Mouse (Mus musculus): Measurements from ENCODE around the gene Wnt10b.

The Wnt10b gene

DNA sequence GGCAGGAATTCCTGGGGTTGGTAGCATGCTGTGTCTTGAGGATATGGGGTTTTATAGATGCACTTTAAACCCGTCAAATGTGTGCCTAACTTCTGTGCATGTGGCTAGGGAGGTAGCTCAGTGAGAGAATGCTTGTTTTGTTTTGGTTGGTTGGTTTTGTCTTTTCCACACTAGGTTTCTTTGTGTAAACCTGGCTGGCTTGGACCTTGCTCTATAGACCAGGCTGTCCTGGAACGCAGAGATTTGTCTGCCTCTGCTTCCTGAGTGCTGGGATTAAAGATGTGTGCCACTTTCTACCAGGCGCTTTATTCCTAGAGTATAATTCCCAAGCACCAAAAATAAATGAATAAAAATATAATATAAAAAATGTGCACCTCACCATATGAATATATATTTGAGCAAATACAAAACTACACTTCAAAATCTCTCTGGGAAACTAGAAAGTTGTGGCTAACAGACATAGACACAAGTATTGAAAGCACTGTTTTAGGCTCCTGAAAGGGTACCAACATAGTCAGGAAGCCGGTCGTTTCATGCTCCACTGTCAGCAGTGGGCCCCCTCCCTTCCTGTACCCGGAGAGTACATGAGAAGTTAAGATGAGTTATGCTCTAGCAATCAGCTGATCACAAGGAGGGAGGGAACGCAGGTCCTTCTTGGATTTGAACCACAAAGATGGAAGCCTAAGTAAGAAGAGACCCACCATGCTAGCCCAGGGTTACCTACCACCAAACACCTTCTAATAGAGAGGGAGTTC is 48.0 kb downstream of the Wnt10b start:
- no peak for DNase-seq (ENCODE audit: low read depth, low spot score)

- DNase-seq (ENCODE audit: low read depth, low spot score), result no peak
Measured at GRCm38 (mm10) chr15:98728366-98728765, 49.6 kb downstream of the Wnt10b start.

DNA sequence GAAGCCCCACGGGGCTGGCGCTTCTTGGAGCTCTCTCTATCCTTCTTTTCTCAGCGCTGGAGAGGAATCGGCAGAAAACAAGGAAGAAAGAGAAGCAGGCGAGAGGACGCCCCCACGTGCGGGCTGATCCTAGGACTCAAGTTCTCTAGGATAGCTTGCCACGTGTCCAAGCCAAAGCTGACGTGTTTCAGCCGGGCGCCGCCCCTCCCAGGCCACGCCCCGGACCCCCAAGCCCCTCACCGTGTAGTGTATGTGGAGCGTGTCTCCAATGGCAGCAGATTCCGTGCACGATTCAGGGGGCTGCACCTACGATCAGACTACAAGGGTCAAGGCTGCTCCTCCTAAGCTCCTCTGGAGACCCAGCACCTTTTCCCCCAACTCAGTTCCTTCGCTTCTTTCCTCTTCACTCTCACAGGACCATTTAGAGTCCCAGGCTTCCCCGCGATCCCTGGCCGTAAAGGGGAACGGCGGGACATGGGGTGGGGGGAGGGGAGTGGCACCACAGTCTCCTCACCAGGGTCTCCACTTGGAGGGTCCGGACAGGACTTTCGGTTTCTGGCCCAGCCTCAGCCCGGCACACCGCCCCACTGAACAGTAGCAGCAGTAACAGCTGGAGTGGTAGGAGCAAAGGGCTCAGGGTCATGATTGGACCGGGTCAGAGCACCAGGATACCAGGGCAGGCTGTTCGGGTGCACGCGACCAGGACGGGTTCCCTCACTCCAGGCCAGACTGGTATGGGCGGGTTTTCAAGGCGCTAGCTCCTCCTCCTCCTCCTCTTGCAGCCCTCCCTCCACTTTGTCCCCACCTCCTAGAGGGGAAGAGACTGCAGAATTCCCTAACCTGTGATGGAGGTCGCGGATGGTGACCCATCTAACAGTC is 50.3 kb downstream of the Wnt10b start, which contains the start of gene Fkbp11:
Fkbp11 (minus strand) TSS at position 756 of the 879 bp plus-strand sequence.
- DNase-seq (ENCODE audit: low read depth, low spot score), result peak; percentile 91

DNA sequence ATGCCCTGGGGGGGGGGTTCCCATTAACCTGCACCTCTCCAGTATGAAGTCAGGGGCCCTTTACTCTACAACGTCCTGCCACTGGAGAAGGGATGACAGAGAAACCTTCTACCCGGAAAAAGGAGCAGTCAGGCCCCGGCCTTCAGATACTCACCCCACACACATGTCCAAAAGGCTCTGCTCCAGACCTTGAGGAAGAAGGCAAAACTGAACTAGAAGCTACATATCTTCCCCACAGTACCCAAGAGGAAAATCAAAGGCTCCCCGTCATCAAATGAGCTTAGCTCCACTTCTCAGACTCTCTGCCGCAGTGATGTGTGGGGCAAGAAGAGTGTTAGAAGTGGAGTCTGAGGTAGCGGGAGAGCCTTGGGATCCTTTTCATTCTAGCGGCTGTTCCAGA is 51.2 kb downstream of the Wnt10b start:
- no peak for DNase-seq (ENCODE audit: low read depth, low spot score)

DNA sequence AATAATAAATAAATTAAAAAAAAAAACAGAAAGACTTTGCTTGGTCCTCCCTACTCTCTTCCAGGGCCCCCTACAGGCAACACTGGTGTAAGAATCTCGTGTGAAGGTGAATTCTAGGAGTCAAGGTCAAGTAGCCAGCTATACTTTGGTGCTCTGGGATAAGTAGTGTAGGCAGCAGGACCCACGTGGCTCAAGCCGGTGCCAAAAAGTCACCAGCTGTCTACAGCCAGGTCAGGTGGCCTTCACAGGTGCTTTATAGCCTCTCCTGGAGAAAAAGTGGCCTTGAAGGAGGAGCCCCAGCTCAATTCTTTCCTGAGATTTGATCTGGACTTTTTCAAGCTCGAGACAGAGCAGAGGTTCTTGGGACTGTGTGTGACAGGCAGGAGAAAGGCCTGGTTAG is 51.9 kb downstream of the Wnt10b start:
- peak; percentile 47 for DNase-seq (ENCODE audit: low read depth, low spot score)

DNA sequence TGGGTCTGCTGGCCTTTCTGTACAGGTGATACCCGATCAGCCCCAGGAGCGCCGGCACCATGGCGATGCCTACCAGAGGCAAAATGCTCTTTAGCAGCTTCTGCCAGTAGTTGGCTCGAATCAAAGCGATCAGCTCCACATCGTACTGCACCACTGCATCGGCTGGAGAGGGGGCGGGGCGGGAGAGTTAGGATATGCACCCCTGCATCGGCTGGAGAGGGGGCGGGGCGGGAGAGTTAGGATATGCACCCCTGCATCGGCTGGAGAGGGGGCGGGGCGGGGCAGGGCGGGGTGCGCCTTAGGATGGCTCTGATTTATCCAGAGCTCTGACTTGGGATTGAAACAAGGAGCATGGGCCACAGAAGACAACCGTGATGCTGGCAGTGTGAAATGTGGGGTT is 53.5 kb downstream of the Wnt10b start:
- DNase-seq (ENCODE audit: low read depth, low spot score), result peak; percentile 46

GRCm38 (mm10) chr15:98722854-98723253 is 55.1 kb downstream of the Wnt10b start:
- no peak for DNase-seq (ENCODE audit: low read depth, low spot score)

GRCm38 (mm10) chr15:98722191-98722590 is 55.8 kb downstream of the Wnt10b start:
- DNase-seq (ENCODE audit: low read depth, low spot score), result no peak

Data from ES-CJ7 (cell line).